Mouse (Mus musculus): ENCODE data around the gene Taf12. TPM values are rescaled to one million over a fixed set of nuclear protein-coding genes. Genes with fewer than 3 reads are reported as not detected.

Taf12 gene
- polyA plus RNA-seq, 1 experiment from 2014 or later, result 70.5 TPM

- no peaks in the 10 kb centered on the region for H3K27me3 ChIP-seq (ENCODE audit: control insufficient read depth, insufficient read depth, low read length)
- H3K4me2 ChIP-seq, result no peak overlapping the region
- H3K27ac ChIP-seq (ENCODE audit: low read depth, low read length), result no peak overlapping the region
- no peak for DNase-seq (ENCODE audit: low spot score, missing footprints)
- 80% methylated on average over 5 of the region's 5 CpGs for WGBS
- no peak overlapping the region for H3K4me3 ChIP-seq (ENCODE audit: low read depth, low read length)
- H3K36me3 ChIP-seq (ENCODE audit: control insufficient read depth, insufficient read depth, low read length), result peaks cover 12% of the 10 kb centered on the region
- H3K4me1 ChIP-seq (ENCODE audit: control insufficient read depth, insufficient read depth, low read length), result peaks cover 7% of the 10 kb centered on the region
- H3K9ac ChIP-seq (ENCODE audit: low read length), result no peak overlapping the region
- no peak for ATAC-seq (ENCODE audit: low FRiP score)
- H3K9me3 ChIP-seq (ENCODE audit: control insufficient read depth, low read length), result no peaks in the 10 kb centered on the region
Measured at GRCm38 (mm10) chr4:132326481-132326880, 52.3 kb downstream of the Taf12 start.

DNA sequence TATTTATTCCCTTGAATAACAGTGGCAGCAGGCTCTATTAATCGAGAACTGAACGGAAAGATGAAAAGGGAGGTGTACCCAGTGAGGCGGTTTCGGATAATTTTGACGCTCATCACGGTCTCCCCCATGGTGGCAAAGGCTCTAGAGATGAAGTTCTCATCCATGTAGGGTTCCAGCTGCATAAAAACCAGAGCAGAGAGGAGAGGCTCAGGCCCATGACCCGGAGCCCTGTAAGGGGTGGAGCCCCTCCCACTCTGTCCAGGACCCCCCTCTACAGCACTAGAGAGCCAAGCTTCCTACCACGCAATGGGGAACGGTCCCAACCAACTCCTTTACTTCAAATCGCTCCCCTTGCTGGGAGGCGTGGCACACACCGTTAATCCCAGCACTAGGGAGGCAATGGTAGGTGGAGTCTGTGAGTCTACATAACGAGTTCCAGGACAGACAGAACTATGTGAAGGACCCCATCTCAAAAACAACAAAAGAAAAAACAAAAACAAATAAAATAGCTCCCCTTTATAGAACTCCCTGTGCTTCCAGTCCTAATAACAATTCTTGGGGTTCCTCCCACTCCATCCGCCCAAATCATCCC, 54.3 kb downstream of the Taf12 start:
- H3K9ac ChIP-seq (ENCODE audit: low read length), result peak overlapping the region; percentile 89
- H3K4me2 ChIP-seq, result peak overlapping the region; percentile 68
- H3K4me3 ChIP-seq (ENCODE audit: low read depth, low read length), result peak overlapping the region; percentile 76
- WGBS, result 43% methylated on average over 14 of the region's 14 CpGs
- no peaks in the 10 kb centered on the region for H3K27me3 ChIP-seq (ENCODE audit: control insufficient read depth, insufficient read depth, low read length)
- no peak for DNase-seq (ENCODE audit: low spot score, missing footprints)
- peak overlapping the region; percentile 71; the same call in 1 of the 2 replicates for H3K27ac ChIP-seq (ENCODE audit: low read depth, low read length)
- no peak for ATAC-seq (ENCODE audit: low FRiP score)
- peaks cover 7% of the 10 kb centered on the region for H3K4me1 ChIP-seq (ENCODE audit: control insufficient read depth, insufficient read depth, low read length)
- H3K36me3 ChIP-seq (ENCODE audit: control insufficient read depth, insufficient read depth, low read length), result peaks cover 15% of the 10 kb centered on the region
- H3K9me3 ChIP-seq (ENCODE audit: control insufficient read depth, low read length), result no peaks in the 10 kb centered on the region

DNA sequence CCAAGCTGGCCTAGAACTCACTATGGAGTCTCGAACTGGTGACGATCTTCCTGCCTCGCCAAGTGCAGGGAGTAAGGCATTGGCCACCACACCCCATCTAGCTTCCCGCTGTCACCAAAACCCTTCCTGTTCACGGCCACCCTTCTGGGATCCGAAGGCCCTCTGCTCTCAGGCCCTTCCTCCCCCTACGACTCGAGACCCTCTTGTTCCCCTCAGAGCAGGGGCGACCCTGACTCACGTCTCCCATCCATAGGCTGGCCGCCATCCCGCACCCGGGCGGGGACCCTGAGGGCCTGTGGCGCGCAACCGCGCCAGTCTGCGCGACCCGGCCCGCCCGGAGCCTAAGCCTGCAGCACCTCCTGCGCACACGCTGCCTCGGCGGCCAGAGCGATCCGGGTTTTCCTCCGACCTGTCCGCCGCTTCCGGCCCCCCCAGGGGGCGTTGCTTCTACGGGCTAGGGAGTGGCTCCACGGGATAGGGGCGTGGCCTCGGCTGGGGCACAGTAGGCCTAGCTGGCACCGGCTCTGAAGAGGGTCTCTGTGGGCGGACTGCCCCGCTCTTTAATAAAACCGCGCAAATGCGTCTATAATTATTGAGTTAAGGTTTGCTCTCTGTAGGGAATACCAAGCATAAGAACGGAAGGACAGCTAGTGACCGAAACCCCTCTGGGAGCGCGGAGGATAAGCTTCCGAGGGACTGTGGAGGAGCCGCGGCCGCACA, 55.1 kb downstream of the Taf12 start, which contains the start of gene Trnau1ap:
Gene Trnau1ap, minus strand, starts transcription at position 424 of the 720 bp plus-strand sequence.
- DNase-seq (ENCODE audit: low spot score, missing footprints), result peak; percentile 99
- ATAC-seq (ENCODE audit: low FRiP score), result peak; percentile 98
- peak within 1 kb of the TSS; percentile 68 for H3K4me2 ChIP-seq
- no peaks in the 10 kb centered on the region for H3K27me3 ChIP-seq (ENCODE audit: control insufficient read depth, insufficient read depth, low read length)
- no peaks in the 10 kb centered on the region for H3K9me3 ChIP-seq (ENCODE audit: control insufficient read depth, low read length)
- peak within 1 kb of the TSS; percentile 71 for H3K27ac ChIP-seq (ENCODE audit: low read depth, low read length)
- WGBS, result under 1% methylated on average over 52 of the region's 52 CpGs
- peaks cover 7% of the 10 kb centered on the region for H3K4me1 ChIP-seq (ENCODE audit: control insufficient read depth, insufficient read depth, low read length)
- H3K4me3 ChIP-seq (ENCODE audit: low read depth, low read length), result peak within 1 kb of the TSS; percentile 76
- peak within 1 kb of the TSS; percentile 89 for H3K9ac ChIP-seq (ENCODE audit: low read length)
- peaks cover 15% of the 10 kb centered on the region for H3K36me3 ChIP-seq (ENCODE audit: control insufficient read depth, insufficient read depth, low read length)

DNA sequence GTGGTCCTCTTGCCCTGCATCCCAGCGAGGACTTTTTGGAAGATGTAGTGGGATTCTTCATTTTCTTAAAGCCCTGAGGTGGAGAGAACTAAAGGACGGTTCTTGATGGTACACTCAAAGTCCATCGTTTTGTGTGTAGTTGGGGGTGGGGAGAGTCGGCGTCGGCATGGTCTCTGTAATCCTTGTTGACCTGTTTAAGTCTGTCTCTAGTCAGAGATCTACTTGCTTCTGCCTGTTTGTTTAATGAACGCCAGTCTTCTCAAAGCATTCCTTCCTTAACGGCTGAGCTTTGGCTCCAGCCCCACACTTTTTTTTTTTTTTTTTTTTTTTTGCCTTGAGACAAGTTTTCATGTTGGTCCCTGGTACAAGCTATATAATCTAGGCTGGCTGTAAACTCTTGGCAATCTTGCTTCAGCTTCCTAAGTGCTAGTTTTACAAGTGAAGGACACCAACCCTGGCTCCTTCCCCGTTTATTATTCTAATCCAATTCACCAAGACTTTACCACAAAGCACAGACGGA, 55.7 kb downstream of the Taf12 start:
- Histone ChIP-seq H3K4me1 (ENCODE audit: control insufficient read depth, insufficient read depth, low read length) (peaks cover 7% of the 10 kb centered on the region), H3K4me2 (peak overlapping the region; percentile 68), H3K4me3 (ENCODE audit: low read depth, low read length) (peak overlapping the region; percentile 76), H3K27me3 (ENCODE audit: control insufficient read depth, insufficient read depth, low read length) (no peaks in the 10 kb centered on the region), H3K36me3 (ENCODE audit: control insufficient read depth, insufficient read depth, low read length) (peaks cover 16% of the 10 kb centered on the region), H3K27ac (ENCODE audit: low read depth, low read length) (no peak overlapping the region), H3K9ac (ENCODE audit: low read length) (peak overlapping the region; percentile 89), H3K9me3 (ENCODE audit: control insufficient read depth, low read length) (no peaks in the 10 kb centered on the region)
- WGBS, result 6% methylated on average over 10 of the region's 10 CpGs
- ATAC-seq (ENCODE audit: low FRiP score) (peak; percentile 38; the same call in 1 of the 2 replicates), DNase-seq (ENCODE audit: low spot score, missing footprints) (no peak)

DNA sequence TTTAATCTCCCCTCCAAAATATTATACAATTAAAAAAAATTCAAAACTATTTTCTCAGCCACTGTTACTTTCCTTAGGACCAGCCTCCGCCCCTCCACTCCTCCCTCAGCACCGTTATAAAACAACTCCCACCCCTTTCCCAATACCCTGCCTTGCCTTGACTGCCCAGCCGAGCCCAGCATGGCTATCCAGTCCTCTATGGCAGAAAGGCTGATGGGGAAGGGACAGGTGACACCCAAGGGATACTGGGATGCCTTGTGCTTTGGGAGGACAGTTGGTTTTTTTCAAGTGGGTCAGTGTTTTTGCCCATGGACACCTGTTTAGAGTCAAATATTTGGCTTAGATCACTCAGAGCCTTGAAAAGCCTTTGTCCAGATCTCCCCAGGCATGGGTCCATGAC, 57.8 kb downstream of the Taf12 start:
- no peak overlapping the region for H3K4me2 ChIP-seq
- no peak overlapping the region for H3K4me3 ChIP-seq (ENCODE audit: low read depth, low read length)
- no peak overlapping the region for H3K27ac ChIP-seq (ENCODE audit: low read depth, low read length)
- no peaks in the 10 kb centered on the region for H3K27me3 ChIP-seq (ENCODE audit: control insufficient read depth, insufficient read depth, low read length)
- no peak for ATAC-seq (ENCODE audit: low FRiP score)
- no peak overlapping the region for H3K9ac ChIP-seq (ENCODE audit: low read length)
- WGBS, result 92% methylated on average over 3 of the region's 3 CpGs
- DNase-seq (ENCODE audit: low spot score, missing footprints), result no peak
- H3K36me3 ChIP-seq (ENCODE audit: control insufficient read depth, insufficient read depth, low read length), result peaks cover 20% of the 10 kb centered on the region
- H3K4me1 ChIP-seq (ENCODE audit: control insufficient read depth, insufficient read depth, low read length), result peaks cover 7% of the 10 kb centered on the region
- H3K9me3 ChIP-seq (ENCODE audit: control insufficient read depth, low read length), result no peaks in the 10 kb centered on the region

DNA sequence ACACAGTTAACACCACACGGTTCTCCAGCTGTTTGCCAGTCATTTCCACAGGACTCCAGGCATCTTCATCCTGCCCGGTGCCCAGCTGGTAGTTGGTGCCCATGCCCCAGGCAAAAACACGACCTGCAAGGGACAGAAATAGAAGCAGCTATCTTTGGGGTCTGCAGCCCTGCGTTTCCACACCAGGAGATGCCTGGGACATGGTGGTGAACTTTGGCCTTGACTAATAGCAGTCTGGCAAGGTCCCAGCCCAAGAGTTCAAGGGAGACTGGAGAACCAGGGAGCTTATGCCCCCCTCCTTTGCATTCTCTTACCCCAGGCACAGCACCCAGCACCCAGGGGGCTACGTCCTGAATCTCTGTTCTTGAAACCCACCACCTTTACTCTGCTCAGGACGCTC, 58.7 kb downstream of the Taf12 start:
- Histone ChIP-seq H3K4me3 (ENCODE audit: low read depth, low read length) (no peak overlapping the region), H3K9ac (ENCODE audit: low read length) (no peak overlapping the region), H3K9me3 (ENCODE audit: control insufficient read depth, low read length) (no peaks in the 10 kb centered on the region), H3K4me1 (ENCODE audit: control insufficient read depth, insufficient read depth, low read length) (peaks cover 7% of the 10 kb centered on the region), H3K4me2 (no peak overlapping the region), H3K27ac (ENCODE audit: low read depth, low read length) (no peak overlapping the region), H3K36me3 (ENCODE audit: control insufficient read depth, insufficient read depth, low read length) (peaks cover 26% of the 10 kb centered on the region), H3K27me3 (ENCODE audit: control insufficient read depth, insufficient read depth, low read length) (no peaks in the 10 kb centered on the region)
- WGBS, result 93% methylated on average over 6 of the region's 6 CpGs
- DNase-seq (ENCODE audit: low spot score, missing footprints) (no peak), ATAC-seq (ENCODE audit: low FRiP score) (no peak)

- H3K9ac ChIP-seq (ENCODE audit: low read length), result no peak overlapping the region
- H3K4me3 ChIP-seq (ENCODE audit: low read depth, low read length), result no peak overlapping the region
- H3K27ac ChIP-seq (ENCODE audit: low read depth, low read length), result no peak overlapping the region
- WGBS, result 95% methylated on average over 13 of the region's 13 CpGs
- DNase-seq (ENCODE audit: low spot score, missing footprints) (no peak), ATAC-seq (ENCODE audit: low FRiP score) (no peak)
- peaks cover 6% of the 10 kb centered on the region for H3K4me1 ChIP-seq (ENCODE audit: control insufficient read depth, insufficient read depth, low read length)
- peaks cover 25% of the 10 kb centered on the region for H3K36me3 ChIP-seq (ENCODE audit: control insufficient read depth, insufficient read depth, low read length)
- H3K27me3 ChIP-seq (ENCODE audit: control insufficient read depth, insufficient read depth, low read length), result no peaks in the 10 kb centered on the region
- no peak overlapping the region for H3K4me2 ChIP-seq
- no peaks in the 10 kb centered on the region for H3K9me3 ChIP-seq (ENCODE audit: control insufficient read depth, low read length)
Measured at GRCm38 (mm10) chr4:132338943-132339342, 64.8 kb downstream of the Taf12 start.

DNA sequence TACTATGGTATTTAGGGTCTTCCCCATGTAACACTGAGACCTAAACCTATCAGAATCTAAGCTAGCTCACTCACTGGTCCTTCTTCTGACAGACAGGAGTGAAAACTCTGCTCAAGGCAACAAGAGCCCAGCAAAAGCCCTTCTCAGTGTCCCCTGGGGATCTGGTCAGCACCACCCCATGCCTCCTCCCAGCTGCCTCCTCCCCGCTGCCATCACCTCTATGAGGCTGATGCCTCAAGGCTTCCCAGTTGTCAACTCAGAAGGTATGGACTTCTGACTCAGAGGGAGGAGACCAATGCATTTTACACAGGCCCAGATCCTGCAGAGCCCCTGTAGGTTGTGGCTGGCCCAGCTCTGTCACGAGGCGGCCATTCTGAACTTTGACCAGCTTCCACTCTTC, 67.3 kb downstream of the Taf12 start:
- H3K36me3 ChIP-seq (ENCODE audit: control insufficient read depth, insufficient read depth, low read length), result peaks cover 13% of the 10 kb centered on the region; the same call in 1 of the 2 replicates
- ATAC-seq (ENCODE audit: low FRiP score) (no peak), DNase-seq (ENCODE audit: low spot score, missing footprints) (no peak)
- H3K9ac ChIP-seq (ENCODE audit: low read length), result no peak overlapping the region
- H3K4me2 ChIP-seq, result no peak overlapping the region
- H3K4me1 ChIP-seq (ENCODE audit: control insufficient read depth, insufficient read depth, low read length), result peaks cover 15% of the 10 kb centered on the region
- no peaks in the 10 kb centered on the region for H3K27me3 ChIP-seq (ENCODE audit: control insufficient read depth, insufficient read depth, low read length)
- H3K9me3 ChIP-seq (ENCODE audit: control insufficient read depth, low read length), result no peaks in the 10 kb centered on the region
- 77% methylated on average over 3 of the region's 3 CpGs for WGBS
- H3K4me3 ChIP-seq (ENCODE audit: low read depth, low read length), result no peak overlapping the region
- no peak overlapping the region for H3K27ac ChIP-seq (ENCODE audit: low read depth, low read length)
